Mouse (Mus musculus) neural tube, embryonic 11.5 days (tissue): ENCODE measurements around the gene Crygs. TPM values are rescaled to one million over a fixed set of nuclear protein-coding genes. Genes with fewer than 3 reads are reported as not detected.

Source experiments
- ATAC-seq: fragments of 200-750 bp; cut with Nextera tagmentation; 2 replicates; pipeline ENCODE4 v1.8.0; 2017; ENCODE audit warnings: moderate number of reproducible peaks, mild to moderate bottlenecking, moderate TSS enrichment, moderate library complexity; ENCODE audit not compliant: insufficient read depth, low FRiP score, low TSS enrichment
- DNase-seq: peaks from one replicate; pipeline ENCODE4 v3.0.0-alpha.2; 2015; ENCODE audit warnings: low spot score
- H3K27ac ChIP-seq: fragments of 300-500 bp; sonication (generic); 2 replicates; pipeline ENCODE4 v1.5.1; 2014; ENCODE audit warnings: low read depth, mild to moderate bottlenecking, low read length
- H3K27me3 ChIP-seq: fragments of 300-500 bp; sonication (generic); 2 replicates; pipeline ENCODE4 v1.6.1; 2014; ENCODE audit warnings: mild to moderate bottlenecking, low read length, mixed read lengths; ENCODE audit not compliant: control insufficient read depth, insufficient read depth
- H3K36me3 ChIP-seq: fragments of 300-500 bp; sonication (generic); 2 replicates; pipeline ENCODE4 v1.6.1; 2014; ENCODE audit warnings: mild to moderate bottlenecking, low read length, moderate library complexity, mixed read lengths; ENCODE audit not compliant: control insufficient read depth, insufficient read depth
- H3K4me1 ChIP-seq: fragments of 300-500 bp; sonication (generic); 2 replicates; pipeline ENCODE4 v1.6.1; 2014; ENCODE audit warnings: low read length, mixed read lengths; ENCODE audit not compliant: control insufficient read depth, insufficient read depth
- H3K4me2 ChIP-seq: fragments of 300-500 bp; sonication (generic); 2 replicates; pipeline ENCODE4 v1.6.1; 2014; ENCODE audit warnings: low read depth, mild to moderate bottlenecking, moderate library complexity
- H3K4me3 ChIP-seq: fragments of 300-500 bp; sonication (generic); 2 replicates; pipeline ENCODE4 v1.5.1; 2014; ENCODE audit warnings: low read depth, low read length
- H3K9ac ChIP-seq: fragments of 300-500 bp; sonication (generic); 2 replicates; pipeline ENCODE4 v1.6.1; 2014; ENCODE audit warnings: mild to moderate bottlenecking, low read length
- H3K9me3 ChIP-seq: fragments of 300-500 bp; sonication (generic); 2 replicates; pipeline ENCODE4 v1.6.1; 2016; ENCODE audit warnings: low read length; ENCODE audit not compliant: control insufficient read depth
- WGBS: fragments of 180-500 bp; shearing (Covaris S2); extraction: QIAGEN DNeasy Blood & Tissue Kit; methylation state at CpG from one replicate; pipeline ENCODE4 v1.1.7; 2014; 5-methylcytosine and 5-hydroxymethylcytosine counted together
- polyA plus RNA-seq: library from polyadenylated mRNA; unstranded; fragments of >200 nt; fragmentation: Nextera tagmentation; extraction: Ambion mirVana; gene quantifications from 2 replicates; pipeline ENCODE4 v1.2.1, GENCODE M21; 2014

Gene Crygs
- polyA plus RNA-seq, 1 experiment from 2014 or later = not detected

GRCm38 (mm10) chr16:22800026-22800848 is 11.1 kb downstream of the Crygs start:
- Histone ChIP-seq H3K27me3 (peaks cover 35% of the 10 kb centered on the region), H3K36me3 (no peaks in the 10 kb centered on the region), H3K4me2 (no peak overlapping the region; the same call in 1 of the 2 replicates), H3K9me3 (no peaks in the 10 kb centered on the region), H3K4me3 (no peak overlapping the region), H3K9ac (no peak overlapping the region), H3K4me1 (no peaks in the 10 kb centered on the region; the same call in 1 of the 2 replicates), H3K27ac (no peak overlapping the region)
- WGBS = 28% methylated on average over 6 of the region's 6 CpGs
- DNase-seq (peak; percentile 71), ATAC-seq (peak; percentile 84)

DNA sequence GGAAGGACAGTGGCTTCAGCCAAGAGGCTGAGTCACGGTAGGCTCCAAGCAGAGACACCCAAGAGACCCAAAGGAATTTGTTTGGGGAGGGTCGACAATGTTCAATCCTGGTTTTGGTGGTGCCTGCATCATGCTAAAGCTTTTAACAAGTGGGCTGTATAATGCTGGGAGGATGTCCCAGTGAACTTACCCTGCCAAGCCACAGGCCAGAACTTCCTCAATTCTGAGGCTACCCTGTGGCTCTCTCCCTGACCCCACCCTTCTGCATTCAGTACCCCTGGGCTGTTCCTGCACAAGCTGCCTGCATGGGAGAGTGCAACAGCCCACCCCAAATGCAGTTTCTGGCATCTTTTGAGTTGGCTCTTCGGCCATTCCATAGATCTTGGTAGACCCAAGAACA is 12.9 kb downstream of the Crygs start:
- WGBS = 86% methylated on average over 3 of the region's 3 CpGs

GRCm38 (mm10) chr16:22797521-22797920 is 13.9 kb downstream of the Crygs start:
- no peaks in the 10 kb centered on the region; the same call in 1 of the 2 replicates for H3K4me1 ChIP-seq
- peaks cover 25% of the 10 kb centered on the region for H3K27me3 ChIP-seq
- H3K36me3 ChIP-seq = no peaks in the 10 kb centered on the region
- 86% methylated on average over 5 of the region's 5 CpGs for WGBS
- H3K9ac ChIP-seq = no peak overlapping the region
- no peak overlapping the region for H3K4me3 ChIP-seq
- no peaks in the 10 kb centered on the region for H3K9me3 ChIP-seq
- ATAC-seq (no peak), DNase-seq (no peak)
- H3K27ac ChIP-seq = no peak overlapping the region
- no peak overlapping the region for H3K4me2 ChIP-seq

More for the DNA sequence above, 12.9 kb downstream of the Crygs start:
- Histone ChIP-seq H3K27me3 (peaks cover 28% of the 10 kb centered on the region), H3K9ac (no peak overlapping the region), H3K9me3 (no peaks in the 10 kb centered on the region), H3K4me2 (no peak overlapping the region), H3K36me3 (no peaks in the 10 kb centered on the region), H3K4me1 (no peaks in the 10 kb centered on the region; the same call in 1 of the 2 replicates), H3K4me3 (no peak overlapping the region), H3K27ac (no peak overlapping the region)
- no peak for ATAC-seq
- no peak for DNase-seq

DNA sequence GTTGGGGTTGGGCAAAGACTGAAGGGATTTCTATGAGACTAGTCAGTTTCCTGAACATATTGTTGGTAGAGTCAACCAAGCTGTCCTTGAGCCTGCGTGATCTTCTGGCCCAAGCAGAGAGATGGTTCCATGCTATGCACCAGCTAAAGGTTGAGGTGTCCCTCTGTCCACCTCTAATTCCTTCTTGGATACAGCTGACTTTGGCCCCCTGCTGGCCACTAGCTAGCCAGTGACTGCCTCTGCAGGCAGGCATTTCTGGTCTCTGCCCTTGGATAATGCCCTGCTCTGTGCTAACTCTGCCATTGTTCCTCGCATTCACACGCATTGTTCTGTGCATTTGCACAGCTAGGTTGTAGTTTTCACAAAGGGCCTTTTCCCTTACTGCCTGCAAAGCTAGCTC is 15.9 kb downstream of the Crygs start:
- no peak for ATAC-seq
- H3K4me3 ChIP-seq = no peak overlapping the region
- H3K9ac ChIP-seq = no peak overlapping the region
- no peaks in the 10 kb centered on the region for H3K36me3 ChIP-seq
- no peak overlapping the region for H3K4me2 ChIP-seq
- WGBS = 68% methylated on average over 3 of the region's 3 CpGs
- H3K27ac ChIP-seq = no peak overlapping the region
- peaks cover 22% of the 10 kb centered on the region for H3K27me3 ChIP-seq
- H3K9me3 ChIP-seq = no peaks in the 10 kb centered on the region
- peak; percentile 30 for DNase-seq
- no peaks in the 10 kb centered on the region; the same call in 1 of the 2 replicates for H3K4me1 ChIP-seq

GRCm38 (mm10) chr16:22791235-22791634 is 20.1 kb downstream of the Crygs start:
- Histone ChIP-seq H3K9ac (no peak overlapping the region), H3K36me3 (no peaks in the 10 kb centered on the region), H3K27ac (no peak overlapping the region), H3K4me1 (no peaks in the 10 kb centered on the region), H3K27me3 (0 out of 2 replicates have a peak, but pooled peaks cover 2% of the 10 kb centered on the region), H3K9me3 (no peaks in the 10 kb centered on the region), H3K4me3 (no peak overlapping the region), H3K4me2 (no peak overlapping the region)
- no peak for DNase-seq
- WGBS = 13% methylated on average over 2 of the region's 2 CpGs
- ATAC-seq = no peak

GRCm38 (mm10) chr16:22789908-22790367 is 21.4 kb downstream of the Crygs start:
- 50% methylated on average over 10 of the region's 10 CpGs for WGBS
- H3K9me3 ChIP-seq = no peaks in the 10 kb centered on the region
- 0 out of 2 replicates have a peak, but pooled peaks cover 2% of the 10 kb centered on the region for H3K27me3 ChIP-seq
- DNase-seq (no peak), ATAC-seq (no peak)
- no peak overlapping the region for H3K4me2 ChIP-seq
- no peaks in the 10 kb centered on the region for H3K36me3 ChIP-seq
- no peak overlapping the region for H3K4me3 ChIP-seq
- H3K27ac ChIP-seq = no peak overlapping the region
- H3K4me1 ChIP-seq = no peaks in the 10 kb centered on the region
- H3K9ac ChIP-seq = no peak overlapping the region

DNA sequence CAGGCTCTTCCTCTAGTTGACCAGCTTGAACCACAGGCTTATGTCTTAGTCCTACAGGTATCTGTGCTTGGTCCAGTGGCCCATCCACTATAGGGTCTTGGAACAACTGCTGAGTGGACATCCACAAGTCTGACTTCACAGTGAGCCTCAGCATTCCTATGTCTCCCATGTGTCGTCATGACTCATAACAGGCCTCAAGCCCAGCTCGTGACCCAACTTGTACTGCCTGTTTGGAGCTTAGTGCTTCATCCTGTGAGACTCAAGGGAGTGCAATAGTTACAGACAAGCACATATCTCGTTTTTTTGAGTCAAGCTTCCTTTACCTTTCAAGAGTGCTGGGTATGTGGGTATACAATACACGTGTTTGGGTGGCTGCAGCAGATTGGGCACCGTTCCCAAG is 28.7 kb downstream of the Crygs start:
- no peak for DNase-seq
- 83% methylated on average over 5 of the region's 5 CpGs for WGBS
- no peak overlapping the region for H3K4me3 ChIP-seq
- no peaks in the 10 kb centered on the region for H3K9me3 ChIP-seq
- H3K9ac ChIP-seq = no peak overlapping the region
- no peaks in the 10 kb centered on the region for H3K36me3 ChIP-seq
- H3K27ac ChIP-seq = no peak overlapping the region
- H3K27me3 ChIP-seq = no peaks in the 10 kb centered on the region
- no peaks in the 10 kb centered on the region for H3K4me1 ChIP-seq
- no peak for ATAC-seq
- no peak overlapping the region for H3K4me2 ChIP-seq

DNA sequence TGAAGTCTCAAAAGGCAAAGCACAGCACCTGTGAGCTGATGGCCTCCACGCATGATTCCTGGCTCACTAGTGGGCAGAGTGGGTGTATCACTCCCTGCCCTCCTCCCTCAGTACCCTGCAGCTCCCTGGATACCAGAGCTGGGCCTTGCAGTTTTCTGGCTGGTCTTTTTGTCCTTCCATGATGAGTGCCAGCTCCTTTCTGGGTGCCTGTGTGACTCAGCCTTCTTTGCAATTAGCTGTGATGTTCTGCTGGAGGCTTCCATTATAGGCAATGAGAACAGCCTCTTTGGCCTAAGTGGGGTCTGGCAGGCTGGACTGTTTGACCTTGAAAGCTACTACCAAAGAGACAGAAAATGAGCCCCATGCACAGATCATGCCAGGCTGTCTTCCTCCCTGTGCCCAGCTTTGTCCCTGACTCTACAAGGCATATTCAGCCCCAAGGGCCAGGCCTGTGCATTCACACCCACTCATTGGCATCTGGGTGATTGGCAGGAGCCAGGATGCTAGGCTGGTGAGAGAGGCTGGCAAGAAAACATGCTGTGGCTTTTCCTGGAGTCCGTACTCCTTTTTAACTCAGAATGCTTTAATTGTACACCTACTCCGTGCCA is 32.0 kb downstream of the Crygs start:
- H3K4me3 ChIP-seq = no peak overlapping the region
- H3K4me1 ChIP-seq = no peaks in the 10 kb centered on the region
- no peaks in the 10 kb centered on the region for H3K27me3 ChIP-seq
- H3K36me3 ChIP-seq = no peaks in the 10 kb centered on the region
- no peaks in the 10 kb centered on the region for H3K9me3 ChIP-seq
- 91% methylated on average over 3 of the region's 3 CpGs for WGBS
- no peak overlapping the region for H3K4me2 ChIP-seq
- no peak overlapping the region for H3K9ac ChIP-seq
- no peak for DNase-seq
- ATAC-seq = no peak
- H3K27ac ChIP-seq = no peak overlapping the region
